Comparison of ENCODE assay signal across 9 mouse cellular contexts in the genomic region with DNA sequence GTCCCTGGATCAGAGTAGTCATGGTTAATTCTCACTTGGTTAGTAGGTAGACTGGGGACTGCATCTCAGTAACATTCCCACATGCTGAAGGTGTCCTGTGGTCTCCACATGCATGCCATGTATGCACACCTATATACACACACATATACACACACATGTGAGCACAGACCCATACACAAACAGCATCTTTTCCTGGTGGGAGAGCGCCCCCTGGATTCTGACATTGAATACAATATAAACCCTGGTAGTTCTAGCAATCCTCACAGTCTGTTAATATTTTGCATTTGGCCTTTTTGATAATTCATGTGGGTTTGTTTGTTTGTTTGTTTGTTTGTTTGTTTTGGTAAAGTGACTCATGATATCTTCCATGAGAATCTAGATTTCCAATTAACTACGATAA.
DNase-seq lines count a peak whose midpoint lies in the region; ATAC-seq and TF ChIP-seq lines count a peak whose summit lies in the region.
"Had no signal": no experiment of that assay in that cellular context is flagged by ENCODE, and none has a peak within 500 bp of the region (broad histone marks: within the 10 kb centered on the region; RNA-seq: fewer than 3 reads in every experiment).

No protein-coding gene starts in this region.

- H3K27me3 ChIP-seq in forebrain, postnatal 0 days (ENCODE audit: insufficient read depth, low read length), result no peaks in the 10 kb centered on the region
- H3K27me3 ChIP-seq in forebrain, embryonic 13.5 days, result no peaks in the 10 kb centered on the region
- H3K27me3 ChIP-seq in embryonic facial prominence, embryonic 11.5 days (ENCODE audit: control insufficient read depth, insufficient read depth, low read length), result no peaks in the 10 kb centered on the region
- no peaks in the 10 kb centered on the region for H3K27me3 ChIP-seq in cerebellum, adult 2 months (ENCODE audit: control insufficient read depth, insufficient read depth, low read length)
- H3K27me3 ChIP-seq: embryonic facial prominence, embryonic 13.5 days had no signal

- no peak for ATAC-seq in forebrain, postnatal 0 days
- no peak for ATAC-seq in forebrain, embryonic 13.5 days
- ATAC-seq in embryonic facial prominence, embryonic 11.5 days (replicated peaks; ENCODE audit: insufficient number of reproducible peaks, low FRiP score, low TSS enrichment, low read depth), result no peak
- peak; percentile 65; the same call in 1 of the 2 replicates for ATAC-seq in megakaryocyte-erythroid progenitor cell, adult 5-6 weeks (replicated peaks; ENCODE audit: low FRiP score, low TSS enrichment, poor library complexity, severe bottlenecking)

- no peak for DNase-seq in forebrain, postnatal 0 days
- DNase-seq in ovary, postnatal 14 days (ENCODE audit: low spot score), result peak; percentile 9
- DNase-seq in ovary, postnatal 10 days (ENCODE audit: low spot score), result no peak
- peak; percentile 36 for DNase-seq in embryonic facial prominence, embryonic 11.5 days (ENCODE audit: low spot score)
- no peak for DNase-seq in cerebellum, adult 2 months
- DNase-seq in layer of hippocampus, adult 11-12 months (ENCODE audit: low spot score), result no peak

- no peak overlapping the region for H3K4me2 ChIP-seq in forebrain, postnatal 0 days (ENCODE audit: low read depth)
- no peak overlapping the region for H3K4me2 ChIP-seq in forebrain, embryonic 13.5 days
- no peak overlapping the region for H3K4me2 ChIP-seq in embryonic facial prominence, embryonic 11.5 days (ENCODE audit: low read depth, low read length)
- H3K4me2 ChIP-seq: embryonic facial prominence, embryonic 13.5 days had no signal

- TF ChIP-seq POLR2A in cerebellum, adult 2 months (IDR thresholded peaks at IDR 0.05; ENCODE audit: borderline replicate concordance, insufficient read depth, low read length), result no peak

- no peak overlapping the region for H3K27ac ChIP-seq in forebrain, postnatal 0 days (ENCODE audit: low read depth, low read length)
- no peak overlapping the region for H3K27ac ChIP-seq in forebrain, embryonic 13.5 days
- no peak overlapping the region for H3K27ac ChIP-seq in embryonic facial prominence, embryonic 11.5 days (replicated peaks; ENCODE audit: low read depth, low read length)
- H3K27ac ChIP-seq in cerebellum, adult 2 months (ENCODE audit: insufficient read depth, low read length), result no peak overlapping the region
- H3K27ac ChIP-seq: embryonic facial prominence, embryonic 13.5 days had no signal

- no peaks in the 10 kb centered on the region for H3K9me3 ChIP-seq in forebrain, postnatal 0 days (ENCODE audit: low read length)
- H3K9me3 ChIP-seq in forebrain, embryonic 13.5 days (replicated peaks), result no peaks in the 10 kb centered on the region
- no peaks in the 10 kb centered on the region for H3K9me3 ChIP-seq in embryonic facial prominence, embryonic 11.5 days (replicated peaks; ENCODE audit: control insufficient read depth, low read length)
- H3K9me3 ChIP-seq: embryonic facial prominence, embryonic 13.5 days had no signal

- WGBS in forebrain, postnatal 0 days, result 85% methylated on average over 2 of the region's 2 CpGs
- 87% methylated on average over 2 of the region's 2 CpGs for WGBS in forebrain, embryonic 13.5 days
- 75% methylated on average over 2 of the region's 2 CpGs for WGBS in embryonic facial prominence, embryonic 11.5 days
- 75% methylated on average over 2 of the region's 2 CpGs for WGBS in cerebellum, adult 2 months

- no peak overlapping the region for H3K9ac ChIP-seq in forebrain, postnatal 0 days
- H3K9ac ChIP-seq in forebrain, embryonic 13.5 days, result no peak overlapping the region
- no peak overlapping the region for H3K9ac ChIP-seq in embryonic facial prominence, embryonic 11.5 days (replicated peaks; ENCODE audit: low read length)
- H3K9ac ChIP-seq: embryonic facial prominence, embryonic 13.5 days had no signal

- H3K4me3 ChIP-seq in forebrain, postnatal 0 days (ENCODE audit: low read depth, low read length), result no peak overlapping the region
- no peak overlapping the region for H3K4me3 ChIP-seq in forebrain, embryonic 13.5 days
- no peak overlapping the region for H3K4me3 ChIP-seq in embryonic facial prominence, embryonic 11.5 days (ENCODE audit: low read depth, low read length)
- H3K4me3 ChIP-seq in cerebellum, adult 2 months (replicated peaks; ENCODE audit: insufficient read depth, low read depth, low read length), result no peak overlapping the region
- H3K4me3 ChIP-seq: embryonic facial prominence, embryonic 13.5 days had no signal

- peaks cover 9% of the 10 kb centered on the region; the same call in 1 of the 2 replicates for H3K4me1 ChIP-seq in forebrain, postnatal 0 days (ENCODE audit: insufficient read depth)
- peaks cover 30% of the 10 kb centered on the region for H3K4me1 ChIP-seq in forebrain, embryonic 13.5 days
- H3K4me1 ChIP-seq in embryonic facial prominence, embryonic 11.5 days (ENCODE audit: control insufficient read depth, insufficient read depth, low read length), result no peaks in the 10 kb centered on the region
- H3K4me1 ChIP-seq in cerebellum, adult 2 months (ENCODE audit: control insufficient read depth, insufficient read depth, low read length), result 0 out of 2 replicates have a peak, but pooled peaks cover 2% of the 10 kb centered on the region
- H3K4me1 ChIP-seq: embryonic facial prominence, embryonic 13.5 days had no signal

- peak; percentile 51 for TF ChIP-seq CTCF in forebrain, postnatal 0 days (IDR thresholded peaks at IDR 0.05; ENCODE audit: low read depth)
- TF ChIP-seq CTCF in cerebellum, adult 2 months (IDR thresholded peaks at IDR 0.05; ENCODE audit: borderline replicate concordance, insufficient read depth, low read depth, low read length), result no peak

- no peaks in the 10 kb centered on the region for H3K36me3 ChIP-seq in forebrain, postnatal 0 days (ENCODE audit: insufficient read depth)
- 0 out of 2 replicates have a peak, but pooled peaks cover 3% of the 10 kb centered on the region for H3K36me3 ChIP-seq in forebrain, embryonic 13.5 days (ENCODE audit: poor library complexity, severe bottlenecking)
- no peaks in the 10 kb centered on the region for H3K36me3 ChIP-seq in embryonic facial prominence, embryonic 11.5 days (replicated peaks; ENCODE audit: control insufficient read depth, insufficient read depth, low read depth, low read length)
- H3K36me3 ChIP-seq: embryonic facial prominence, embryonic 13.5 days had no signal

Comparison
In these comparisons a context has a peak if more than half of its experiments do, and no peak if none do; other contexts are left out.
1. DNase-seq: peak in ovary, postnatal 14 days (single experiment) and embryonic facial prominence, embryonic 11.5 days (single experiment); none in forebrain, postnatal 0 days (single experiment), ovary, postnatal 10 days (single experiment), cerebellum, adult 2 months (0 of 2) and layer of hippocampus, adult 11-12 months (single experiment).